Mouse (Mus musculus) T-helper 2 cell (primary cell): ENCODE measurements around the gene Rgs1.

Experiments used
- in situ Hi-C: fragments of 300-600 bp; cut with MboI, MseI; formaldehyde crosslinking; loops from one replicate; pipeline ENCODE4 v1.15.1; 2025; ENCODE audit warnings: high pct_unique_total_duplicates

The Rgs1 gene

DNA sequence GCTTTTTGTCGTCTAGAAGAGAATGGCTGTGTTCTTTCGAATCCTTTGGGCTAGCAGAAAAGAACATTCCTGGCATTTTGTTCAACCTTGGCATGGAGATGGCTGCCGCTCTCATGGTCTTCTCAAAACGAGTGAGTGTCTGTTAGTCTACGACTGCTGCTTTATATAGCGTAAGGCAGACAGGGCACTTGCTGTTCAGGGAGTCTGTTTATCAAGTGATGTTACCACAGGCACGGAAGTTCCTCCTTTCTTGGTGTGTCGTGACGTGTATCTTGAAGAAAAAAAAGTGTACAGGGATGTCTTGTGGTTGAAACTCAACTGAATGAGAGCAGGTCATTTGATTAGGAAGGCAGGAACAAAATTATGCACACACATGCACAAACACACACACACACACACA lies at the start of gene Rgs1:
Gene Rgs1, minus strand, starts transcription at position 320 of the 400 bp plus-strand sequence.
- in situ Hi-C loops = loop anchor here (5.0 kb wide), 1 partner anchor 68 kb away; no protein-coding TSS in a partner anchor

- in situ Hi-C loops = no loop called here
Observed at GRCm38 (mm10) chr1:144283020-144284014, 34.3 kb upstream of the Rgs1 start.

DNA sequence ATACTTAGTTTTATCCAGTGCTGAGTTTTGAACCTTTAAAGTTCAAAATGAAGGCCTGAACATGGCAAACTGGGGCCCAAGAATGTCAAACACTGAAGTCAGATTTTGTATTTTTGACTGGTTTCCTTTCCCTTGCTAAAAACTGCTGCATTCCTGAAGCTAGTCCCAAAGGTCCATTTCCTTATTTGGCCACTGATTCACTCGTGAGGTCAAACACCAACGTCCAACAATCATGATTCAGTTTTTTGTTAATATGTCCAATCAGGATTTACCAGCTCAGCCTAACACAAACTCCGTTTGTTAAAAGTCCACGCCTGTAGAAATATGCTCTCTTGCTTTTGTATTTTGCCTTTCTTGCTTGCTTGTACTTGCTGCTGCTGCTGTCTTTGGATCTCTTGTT lies 31.0 kb upstream of the Rgs1 start:
- in situ Hi-C loops = no loop called here

- in situ Hi-C loops = no loop called here
Observed at GRCm38 (mm10) chr1:144272991-144273390, 23.9 kb upstream of the Rgs1 start.

DNA sequence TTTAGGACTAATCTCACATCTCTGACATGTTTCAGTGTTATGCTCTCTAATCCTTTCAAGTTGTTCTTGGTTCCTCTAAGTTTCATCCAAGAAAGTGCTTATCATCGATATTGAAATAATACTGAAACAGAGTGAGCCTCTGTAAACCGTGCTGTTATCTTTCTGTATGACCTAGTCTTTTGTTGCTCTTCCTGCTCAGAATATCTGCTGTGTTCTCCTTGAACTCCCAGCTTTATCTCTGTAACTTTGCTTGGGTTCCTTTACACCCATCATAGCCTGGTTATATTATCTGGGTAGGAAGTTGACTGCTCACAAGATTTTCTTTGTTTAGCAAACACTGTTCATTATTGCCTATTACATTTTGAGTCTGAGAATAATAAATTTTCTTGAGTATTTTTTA lies 20.1 kb upstream of the Rgs1 start:
- in situ Hi-C loops = loop anchor here (10.0 kb wide), 1 partner anchor 96 kb away; no protein-coding TSS in a partner anchor

- in situ Hi-C loops = loop anchor here (10.0 kb wide), 1 partner anchor 97 kb away; no protein-coding TSS in a partner anchor
Observed at GRCm38 (mm10) chr1:144267471-144268470, 18.7 kb upstream of the Rgs1 start.

GRCm38 (mm10) chr1:144264000-144264399 lies 15.0 kb upstream of the Rgs1 start:
- in situ Hi-C loops = loop anchor here (10.0 kb wide), 1 partner anchor 101 kb away; no protein-coding TSS in a partner anchor

DNA sequence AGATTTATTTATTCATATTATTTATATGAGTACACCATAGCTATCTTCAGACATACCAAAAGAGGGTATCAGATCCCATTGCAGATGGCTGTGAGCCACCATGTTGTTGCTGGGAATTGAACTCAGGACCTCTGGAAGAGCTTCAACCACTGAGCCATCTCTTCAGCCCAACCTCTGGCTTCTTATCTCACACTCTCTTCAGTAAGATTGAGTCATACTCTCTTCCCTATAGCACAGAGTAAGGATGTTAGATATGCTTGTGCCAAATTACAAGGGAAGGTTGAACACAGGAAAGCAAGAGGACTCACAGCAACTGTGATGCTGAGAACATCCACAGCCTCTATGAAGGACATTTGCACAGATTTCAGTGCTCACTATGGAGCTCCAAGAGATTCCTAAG lies 13.0 kb upstream of the Rgs1 start:
- in situ Hi-C loops = loop anchor here (10.0 kb wide), 1 partner anchor 103 kb away; no protein-coding TSS in a partner anchor

- in situ Hi-C loops = no loop called here
Observed at GRCm38 (mm10) chr1:144258779-144259178, 9.7 kb upstream of the Rgs1 start.

GRCm38 (mm10) chr1:144256556-144257331 lies 7.7 kb upstream of the Rgs1 start:
- in situ Hi-C loops = no loop called here

- in situ Hi-C loops = loop anchor here (5.0 kb wide), 1 partner anchor 69 kb away; no protein-coding TSS in a partner anchor
Observed at GRCm38 (mm10) chr1:144248206-144248605, 836 bp downstream of the Rgs1 start.

DNA sequence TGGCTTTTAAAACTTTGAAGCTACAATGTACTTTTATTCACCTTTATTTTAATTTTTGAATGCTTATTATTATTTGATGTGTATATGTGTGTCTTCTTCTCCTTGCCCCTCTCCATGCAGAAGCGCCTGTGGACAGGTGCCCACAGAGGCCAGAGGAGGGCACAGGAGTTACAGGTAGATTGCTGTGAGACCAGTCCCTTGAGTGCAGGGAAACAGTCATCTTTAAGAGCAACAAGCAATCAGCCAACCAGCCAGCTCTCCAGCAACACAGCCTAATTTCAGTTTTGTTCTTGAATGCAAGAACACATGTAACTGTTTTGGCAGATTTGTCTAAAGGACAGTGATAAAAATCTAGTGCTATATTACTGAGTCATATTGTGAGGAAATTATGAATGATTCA lies 1.7 kb downstream of the Rgs1 start:
- in situ Hi-C loops = loop anchor here (5.0 kb wide), 1 partner anchor 70 kb away; no protein-coding TSS in a partner anchor

DNA sequence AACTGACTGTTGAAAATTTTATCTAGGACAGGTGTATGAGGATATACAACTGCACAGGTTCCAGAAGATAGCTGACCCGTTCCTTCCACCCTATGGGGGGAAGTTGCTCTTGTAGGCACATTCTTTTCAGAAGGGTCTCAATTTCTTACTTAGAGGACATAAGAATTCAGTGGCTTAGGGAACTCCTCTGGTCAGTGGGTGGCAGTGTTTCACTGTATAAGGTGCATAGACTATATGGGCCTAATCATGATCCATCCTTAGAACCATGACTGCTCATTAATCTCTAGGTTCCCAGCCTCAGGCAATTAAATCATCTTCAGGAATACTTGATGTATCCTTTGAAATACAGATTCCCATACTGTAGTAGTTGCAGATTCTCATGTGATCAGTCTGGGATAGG lies 5.5 kb downstream of the Rgs1 start:
- in situ Hi-C loops = loop anchor here (5.0 kb wide), 1 partner anchor 41 kb away; no protein-coding TSS in a partner anchor

DNA sequence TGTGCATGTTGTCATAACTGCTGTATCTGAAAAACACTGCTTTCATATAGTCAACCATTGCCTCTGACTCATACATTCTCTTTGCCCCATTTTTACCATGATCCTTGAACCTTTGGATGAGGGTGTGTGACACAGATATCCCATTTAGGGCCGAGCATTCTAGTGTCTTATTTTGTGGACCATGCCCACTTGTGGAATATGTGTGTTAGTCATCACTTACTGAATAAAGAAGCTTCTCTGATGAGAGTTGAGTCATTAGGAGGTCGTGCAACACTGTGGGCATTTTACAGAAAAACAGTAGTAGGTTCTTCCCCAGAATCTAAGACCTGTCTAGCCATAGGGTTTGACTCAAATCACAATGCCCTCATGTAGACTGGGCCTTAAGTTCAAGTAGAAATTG lies 9.8 kb downstream of the Rgs1 start:
- in situ Hi-C loops = no loop called here

DNA sequence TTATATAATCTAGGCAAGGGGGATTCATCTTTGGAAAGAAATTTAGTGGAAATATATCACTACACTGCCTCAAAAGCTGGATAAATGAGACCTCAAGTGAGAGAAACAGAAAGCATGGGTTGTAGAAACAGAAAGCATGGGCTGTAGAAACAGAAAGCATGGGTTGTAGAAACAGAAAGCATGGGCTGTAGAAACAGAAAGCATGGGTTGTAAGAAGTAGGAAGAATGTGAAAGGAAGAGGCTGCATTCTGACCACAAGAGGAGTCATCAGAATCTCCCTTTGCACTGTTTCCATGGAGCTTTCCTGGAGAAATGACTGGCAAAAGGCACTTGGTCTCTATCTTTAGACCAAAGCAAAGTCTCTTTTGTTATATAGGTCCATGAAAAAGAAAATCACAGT lies 33.8 kb downstream of the Rgs1 start:
- in situ Hi-C loops = no loop called here

DNA sequence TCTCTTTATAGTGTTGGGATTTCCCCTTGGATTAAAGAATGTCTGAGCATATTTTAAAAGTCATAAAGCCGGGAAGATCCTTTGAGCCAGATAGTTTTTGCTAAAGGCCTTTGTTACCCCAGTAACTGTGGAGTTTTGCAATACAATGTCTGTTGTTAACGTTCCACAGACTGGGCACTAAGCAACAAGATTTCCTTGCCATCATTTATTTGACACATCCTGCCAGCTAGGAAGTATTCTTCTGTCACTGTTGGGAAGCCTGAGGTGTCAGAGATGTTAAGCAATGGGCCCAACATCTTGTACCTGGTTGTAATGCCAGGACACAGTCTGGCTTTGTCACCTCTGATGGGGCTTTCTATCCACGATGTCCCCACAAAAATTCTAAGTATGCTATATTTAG lies 38.1 kb downstream of the Rgs1 start:
- in situ Hi-C loops = no loop called here

- in situ Hi-C loops = loop anchor here (10.0 kb wide), 1 partner anchor 202 kb away; the partner anchor contains the start of gene Rgs2
Observed at GRCm38 (mm10) chr1:144206281-144207061, 42.6 kb downstream of the Rgs1 start.

- in situ Hi-C loops = loop anchor here (5.0 to 10.0 kb wide), 2 partner anchors 38 to 200 kb away; partner anchors contain the start of gene Rgs2
Observed at GRCm38 (mm10) chr1:144204766-144205165, 44.3 kb downstream of the Rgs1 start.

- in situ Hi-C loops = loop anchor here (5.0 to 10.0 kb wide), 2 partner anchors 39 to 198 kb away; partner anchors contain the start of gene Rgs2
Observed at GRCm38 (mm10) chr1:144202939-144203338, 46.1 kb downstream of the Rgs1 start.
